Mouse (Mus musculus): ENCODE results near the gene Tpst1. TPM values are rescaled to one million over a fixed set of nuclear protein-coding genes. Genes with fewer than 3 reads are reported as not detected.

The Tpst1 gene
- polyA plus RNA-seq, 1 experiment from 2014 or later = 72.9 TPM

GRCm38 (mm10) chr5:130163670-130164069, 90.5 kb downstream of the Tpst1 start:
- Histone ChIP-seq H3K4me3 (ENCODE audit: low read depth, low read length) (no peak overlapping the region), H3K27me3 (ENCODE audit: control insufficient read depth, insufficient read depth, low read length) (no peaks in the 10 kb centered on the region), H3K27ac (replicated peaks; ENCODE audit: low read depth, low read length) (no peak overlapping the region), H3K9ac (replicated peaks; ENCODE audit: low read length) (no peak overlapping the region), H3K36me3 (replicated peaks; ENCODE audit: control insufficient read depth, insufficient read depth, low read depth, low read length) (no peaks in the 10 kb centered on the region), H3K4me2 (ENCODE audit: low read depth, low read length) (no peak overlapping the region), H3K9me3 (replicated peaks; ENCODE audit: control insufficient read depth, low read length) (no peaks in the 10 kb centered on the region), H3K4me1 (ENCODE audit: control insufficient read depth, insufficient read depth, low read length) (no peaks in the 10 kb centered on the region)
- peak; percentile 77 for DNase-seq (ENCODE audit: low spot score)
- ATAC-seq (replicated peaks; ENCODE audit: insufficient number of reproducible peaks, low FRiP score, low TSS enrichment, low read depth) = no peak
- WGBS = 4% methylated on average over 7 of the region's 7 CpGs

- Histone ChIP-seq H3K4me2 (ENCODE audit: low read depth, low read length) (no peak overlapping the region), H3K36me3 (replicated peaks; ENCODE audit: control insufficient read depth, insufficient read depth, low read depth, low read length) (no peaks in the 10 kb centered on the region), H3K9ac (replicated peaks; ENCODE audit: low read length) (no peak overlapping the region), H3K27me3 (ENCODE audit: control insufficient read depth, insufficient read depth, low read length) (no peaks in the 10 kb centered on the region), H3K4me1 (ENCODE audit: control insufficient read depth, insufficient read depth, low read length) (no peaks in the 10 kb centered on the region), H3K4me3 (ENCODE audit: low read depth, low read length) (no peak overlapping the region), H3K9me3 (replicated peaks; ENCODE audit: control insufficient read depth, low read length) (no peaks in the 10 kb centered on the region), H3K27ac (replicated peaks; ENCODE audit: low read depth, low read length) (no peak overlapping the region)
- WGBS = 73% methylated on average over 4 of the region's 4 CpGs
- ATAC-seq (replicated peaks; ENCODE audit: insufficient number of reproducible peaks, low FRiP score, low TSS enrichment, low read depth) = no peak
- DNase-seq (ENCODE audit: low spot score) = no peak
Measured at GRCm38 (mm10) chr5:130165213-130165612, 92.1 kb downstream of the Tpst1 start.

GRCm38 (mm10) chr5:130169109-130169508, 96.0 kb downstream of the Tpst1 start:
- no peak for DNase-seq (ENCODE audit: low spot score)
- no peaks in the 10 kb centered on the region for H3K36me3 ChIP-seq (replicated peaks; ENCODE audit: control insufficient read depth, insufficient read depth, low read depth, low read length)
- 67% methylated on average over 6 of the region's 6 CpGs for WGBS
- H3K27ac ChIP-seq (replicated peaks; ENCODE audit: low read depth, low read length) = no peak overlapping the region
- no peaks in the 10 kb centered on the region for H3K4me1 ChIP-seq (ENCODE audit: control insufficient read depth, insufficient read depth, low read length)
- no peaks in the 10 kb centered on the region for H3K27me3 ChIP-seq (ENCODE audit: control insufficient read depth, insufficient read depth, low read length)
- no peak overlapping the region for H3K4me3 ChIP-seq (ENCODE audit: low read depth, low read length)
- no peak for ATAC-seq (replicated peaks; ENCODE audit: insufficient number of reproducible peaks, low FRiP score, low TSS enrichment, low read depth)
- H3K9ac ChIP-seq (replicated peaks; ENCODE audit: low read length) = no peak overlapping the region
- H3K4me2 ChIP-seq (ENCODE audit: low read depth, low read length) = no peak overlapping the region
- no peaks in the 10 kb centered on the region for H3K9me3 ChIP-seq (replicated peaks; ENCODE audit: control insufficient read depth, low read length)

GRCm38 (mm10) chr5:130170666-130171422, 97.7 kb downstream of the Tpst1 start:
- Histone ChIP-seq H3K27me3 (ENCODE audit: control insufficient read depth, insufficient read depth, low read length) (no peaks in the 10 kb centered on the region), H3K27ac (replicated peaks; ENCODE audit: low read depth, low read length) (peak overlapping the region; percentile 70), H3K9ac (replicated peaks; ENCODE audit: low read length) (peak overlapping the region; percentile 83), H3K4me3 (ENCODE audit: low read depth, low read length) (peak overlapping the region; percentile 95), H3K4me1 (ENCODE audit: control insufficient read depth, insufficient read depth, low read length) (no peaks in the 10 kb centered on the region), H3K9me3 (replicated peaks; ENCODE audit: control insufficient read depth, low read length) (no peaks in the 10 kb centered on the region), H3K4me2 (ENCODE audit: low read depth, low read length) (peak overlapping the region; percentile 51), H3K36me3 (replicated peaks; ENCODE audit: control insufficient read depth, insufficient read depth, low read depth, low read length) (no peaks in the 10 kb centered on the region)
- no peak for ATAC-seq (replicated peaks; ENCODE audit: insufficient number of reproducible peaks, low FRiP score, low TSS enrichment, low read depth)
- WGBS = 14% methylated on average over 6 of the region's 6 CpGs
- no peak for DNase-seq (ENCODE audit: low spot score)

GRCm38 (mm10) chr5:130171423-130171954, 98.4 kb downstream of the Tpst1 start, which contains the start of gene Rabgef1:
Gene Rabgef1, plus strand, starts transcription at chr5:130171798.
- H3K4me1 ChIP-seq (ENCODE audit: control insufficient read depth, insufficient read depth, low read length) = no peaks in the 10 kb centered on the region
- no peaks in the 10 kb centered on the region for H3K27me3 ChIP-seq (ENCODE audit: control insufficient read depth, insufficient read depth, low read length)
- peak within 1 kb of the TSS; percentile 70 for H3K27ac ChIP-seq (replicated peaks; ENCODE audit: low read depth, low read length)
- H3K9me3 ChIP-seq (replicated peaks; ENCODE audit: control insufficient read depth, low read length) = no peaks in the 10 kb centered on the region
- H3K9ac ChIP-seq (replicated peaks; ENCODE audit: low read length) = peak within 1 kb of the TSS; percentile 83
- no peaks in the 10 kb centered on the region for H3K36me3 ChIP-seq (replicated peaks; ENCODE audit: control insufficient read depth, insufficient read depth, low read depth, low read length)
- under 1% methylated on average over 42 of the region's 62 CpGs for WGBS
- DNase-seq (ENCODE audit: low spot score) (peak; percentile 92), ATAC-seq (replicated peaks; ENCODE audit: insufficient number of reproducible peaks, low FRiP score, low TSS enrichment, low read depth) (peak; percentile 87)
- H3K4me3 ChIP-seq (ENCODE audit: low read depth, low read length) = peak within 1 kb of the TSS; percentile 95
- H3K4me2 ChIP-seq (ENCODE audit: low read depth, low read length) = peak within 1 kb of the TSS; percentile 69

- WGBS = 2% methylated on average over 36 of the region's 46 CpGs
- Histone ChIP-seq H3K36me3 (replicated peaks; ENCODE audit: control insufficient read depth, insufficient read depth, low read depth, low read length) (no peaks in the 10 kb centered on the region), H3K27me3 (ENCODE audit: control insufficient read depth, insufficient read depth, low read length) (no peaks in the 10 kb centered on the region), H3K9me3 (replicated peaks; ENCODE audit: control insufficient read depth, low read length) (no peaks in the 10 kb centered on the region), H3K4me1 (ENCODE audit: control insufficient read depth, insufficient read depth, low read length) (no peaks in the 10 kb centered on the region), H3K9ac (replicated peaks; ENCODE audit: low read length) (peak overlapping the region; percentile 83), H3K27ac (replicated peaks; ENCODE audit: low read depth, low read length) (no peak overlapping the region), H3K4me3 (ENCODE audit: low read depth, low read length) (peak overlapping the region; percentile 95), H3K4me2 (ENCODE audit: low read depth, low read length) (peak overlapping the region; percentile 69)
- DNase-seq (ENCODE audit: low spot score) (no peak), ATAC-seq (replicated peaks; ENCODE audit: insufficient number of reproducible peaks, low FRiP score, low TSS enrichment, low read depth) (peak; percentile 49; the same call in 1 of the 2 replicates)
Measured at GRCm38 (mm10) chr5:130171956-130172601, 99.0 kb downstream of the Tpst1 start.

GRCm38 (mm10) chr5:130173012-130173411, 99.9 kb downstream of the Tpst1 start:
- Histone ChIP-seq H3K4me3 (ENCODE audit: low read depth, low read length) (no peak overlapping the region), H3K4me1 (ENCODE audit: control insufficient read depth, insufficient read depth, low read length) (no peaks in the 10 kb centered on the region), H3K27me3 (ENCODE audit: control insufficient read depth, insufficient read depth, low read length) (no peaks in the 10 kb centered on the region), H3K9me3 (replicated peaks; ENCODE audit: control insufficient read depth, low read length) (no peaks in the 10 kb centered on the region), H3K27ac (replicated peaks; ENCODE audit: low read depth, low read length) (no peak overlapping the region), H3K4me2 (ENCODE audit: low read depth, low read length) (no peak overlapping the region), H3K36me3 (replicated peaks; ENCODE audit: control insufficient read depth, insufficient read depth, low read depth, low read length) (no peaks in the 10 kb centered on the region), H3K9ac (replicated peaks; ENCODE audit: low read length) (no peak overlapping the region)
- ATAC-seq (replicated peaks; ENCODE audit: insufficient number of reproducible peaks, low FRiP score, low TSS enrichment, low read depth) (no peak), DNase-seq (ENCODE audit: low spot score) (no peak)
- WGBS = 84% methylated on average over 4 of the region's 4 CpGs

- WGBS = 64% methylated on average over 4 of the region's 4 CpGs
- Histone ChIP-seq H3K4me1 (ENCODE audit: control insufficient read depth, insufficient read depth, low read length) (no peaks in the 10 kb centered on the region), H3K27me3 (ENCODE audit: control insufficient read depth, insufficient read depth, low read length) (no peaks in the 10 kb centered on the region), H3K27ac (replicated peaks; ENCODE audit: low read depth, low read length) (no peak overlapping the region), H3K4me2 (ENCODE audit: low read depth, low read length) (no peak overlapping the region), H3K4me3 (ENCODE audit: low read depth, low read length) (no peak overlapping the region), H3K9ac (replicated peaks; ENCODE audit: low read length) (no peak overlapping the region), H3K9me3 (replicated peaks; ENCODE audit: control insufficient read depth, low read length) (no peaks in the 10 kb centered on the region), H3K36me3 (replicated peaks; ENCODE audit: control insufficient read depth, insufficient read depth, low read depth, low read length) (no peaks in the 10 kb centered on the region)
- ATAC-seq (replicated peaks; ENCODE audit: insufficient number of reproducible peaks, low FRiP score, low TSS enrichment, low read depth) (no peak), DNase-seq (ENCODE audit: low spot score) (peak; percentile 20)
Measured at GRCm38 (mm10) chr5:130177871-130178270, 104.7 kb downstream of the Tpst1 start.
